Mouse (Mus musculus) cerebellum, postnatal 36 days (tissue): Measurements from ENCODE around the gene Pde4a.
"Not testable (repeated sequence)": the region's sequence is repeated elsewhere in the genome, so short reads cannot be mapped to it uniquely, and the experiment has no call there.

Experiments used
- DNase-seq, 2 experiments: peaks; one replicate each; pipeline ENCODE4 v3.0.0; 2021 to 2022; ENCODE audit warnings: mixed read lengths in 2 of 2

The Pde4a gene

DNA sequence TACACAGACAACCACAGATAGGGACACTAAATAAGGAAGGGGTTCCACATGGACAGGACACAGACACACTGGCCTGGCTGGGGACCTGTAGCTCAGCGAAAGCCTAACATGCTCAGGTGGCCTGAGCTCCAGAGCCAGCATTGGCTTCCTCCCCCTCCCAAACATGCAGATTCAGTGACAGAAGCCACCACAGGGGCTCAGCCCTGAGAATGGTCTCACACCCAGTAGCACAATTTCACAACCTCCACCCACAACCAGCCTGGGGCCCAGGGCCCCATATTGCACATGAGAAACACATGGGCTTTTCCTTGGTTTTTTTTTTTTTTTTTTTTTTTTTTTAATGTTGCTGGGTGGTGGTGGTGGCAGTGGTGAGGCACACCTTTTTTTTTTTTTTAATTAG, 80.8 kb downstream of the Pde4a start:
- DNase-seq = no peak

DNA sequence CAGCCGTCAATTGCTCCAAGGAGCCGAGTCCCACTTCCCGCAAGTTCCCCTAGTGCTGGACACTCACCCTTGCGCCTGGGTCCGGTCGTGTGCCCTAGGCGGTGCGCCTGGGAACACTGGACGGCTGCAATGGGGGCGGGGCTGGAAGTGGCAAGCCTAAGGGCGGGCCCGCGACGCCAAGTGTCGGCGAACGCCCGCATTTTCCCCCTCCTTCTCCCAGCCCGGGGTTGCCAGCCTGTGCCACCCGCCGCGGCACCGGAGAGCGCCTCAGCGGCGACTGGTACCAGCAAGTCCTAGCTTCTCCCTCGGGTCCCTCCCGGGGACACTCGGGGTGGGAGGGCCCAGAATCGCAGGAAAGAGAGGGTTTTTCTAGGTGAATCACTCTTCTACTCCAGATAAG, 82.8 kb downstream of the Pde4a start, which contains the start of gene S1pr5:
Gene S1pr5, minus strand, starts transcription at position 118 of the 400 bp plus-strand sequence.
- DNase-seq = no peak

DNA sequence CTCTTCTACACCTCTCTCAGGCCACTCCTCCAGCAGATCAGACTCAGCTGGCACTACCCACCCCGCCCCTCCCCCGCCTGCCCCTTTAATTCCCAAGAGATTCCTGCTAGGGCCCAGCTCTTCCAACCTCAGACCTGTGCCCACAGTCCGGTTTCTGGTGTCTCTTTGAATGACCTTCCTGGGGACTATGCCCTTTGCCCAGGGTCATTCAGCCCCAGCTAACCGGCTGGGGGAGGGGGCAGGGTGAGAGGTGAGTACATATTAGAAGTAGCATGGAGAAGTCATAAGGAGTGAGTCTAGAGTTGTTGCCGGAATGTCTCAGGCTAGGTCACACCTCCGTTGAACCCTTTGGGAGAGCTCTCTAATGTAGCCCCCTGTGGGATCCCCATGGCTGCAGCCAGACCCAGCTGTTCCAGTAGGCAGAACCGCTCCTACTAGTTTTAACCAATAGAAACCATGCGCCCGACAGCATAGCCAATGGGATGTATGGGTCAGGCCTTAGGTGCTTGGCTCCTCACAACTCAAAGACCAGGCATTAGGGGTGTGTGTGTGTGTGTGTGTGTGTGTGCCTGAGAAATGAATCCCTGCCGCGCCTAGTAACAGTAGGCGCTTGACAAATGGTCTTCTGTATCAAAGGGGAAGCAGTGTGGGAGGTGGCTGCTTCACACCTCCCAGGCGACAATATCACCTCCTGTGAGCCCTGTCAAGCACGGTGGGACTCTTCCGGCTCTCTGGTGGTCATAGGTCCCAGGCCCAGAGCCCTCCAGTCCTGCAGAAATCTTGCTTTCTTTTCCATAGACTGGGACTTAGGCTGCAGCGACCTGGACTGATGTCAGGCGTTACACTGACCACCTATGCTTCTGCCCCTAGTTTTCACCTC, 84.4 kb downstream of the Pde4a start:
- no peak for DNase-seq

DNA sequence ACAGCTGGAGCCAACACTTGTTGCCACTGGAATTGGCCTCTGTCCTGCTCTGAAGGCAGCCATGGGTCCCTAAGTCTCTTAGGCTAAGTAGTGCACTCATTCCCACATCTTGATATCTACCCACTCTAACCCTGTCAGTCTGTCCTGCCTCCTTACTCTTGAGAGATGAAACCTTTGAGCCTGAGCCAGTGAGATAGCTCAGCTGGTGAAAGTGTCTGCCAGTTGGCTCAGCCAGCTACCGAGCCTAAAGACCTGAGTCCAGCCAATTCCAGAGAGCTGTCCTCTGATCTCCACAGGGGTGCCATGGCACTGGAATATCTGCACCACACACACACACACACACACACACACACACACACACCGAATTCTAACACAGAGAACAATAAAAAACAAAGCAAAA, 85.0 kb downstream of the Pde4a start:
- no peak for DNase-seq

DNA sequence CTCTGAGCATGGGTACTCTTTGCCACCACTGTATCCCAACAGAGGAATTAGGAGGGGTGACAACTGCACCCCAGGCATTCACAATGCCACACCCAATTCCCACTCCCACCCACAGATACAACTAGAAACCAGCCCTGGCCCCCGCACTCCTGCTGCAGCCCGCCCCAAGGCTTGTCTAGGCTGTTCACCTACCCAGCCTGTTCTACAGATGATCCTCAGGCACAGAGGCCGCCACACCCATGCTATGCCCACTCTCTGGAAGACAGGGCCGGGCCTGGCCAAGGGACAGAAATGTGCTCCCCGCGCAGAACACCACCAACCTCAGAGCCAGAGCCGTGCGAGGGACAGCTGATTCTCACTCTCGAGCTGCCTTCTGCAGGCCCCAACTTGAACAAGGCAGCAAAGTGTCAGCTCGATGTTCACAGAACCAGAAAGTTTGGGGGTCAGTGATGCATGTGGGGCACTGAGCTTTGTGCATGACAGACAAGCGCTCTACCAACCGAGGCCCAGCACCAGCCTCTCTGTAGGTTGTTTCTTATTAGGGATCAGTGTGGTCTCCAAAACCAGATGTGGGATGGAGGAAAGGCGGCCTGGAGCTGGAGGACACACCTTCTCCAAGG, 85.7 kb downstream of the Pde4a start:
- no peak for DNase-seq

DNA sequence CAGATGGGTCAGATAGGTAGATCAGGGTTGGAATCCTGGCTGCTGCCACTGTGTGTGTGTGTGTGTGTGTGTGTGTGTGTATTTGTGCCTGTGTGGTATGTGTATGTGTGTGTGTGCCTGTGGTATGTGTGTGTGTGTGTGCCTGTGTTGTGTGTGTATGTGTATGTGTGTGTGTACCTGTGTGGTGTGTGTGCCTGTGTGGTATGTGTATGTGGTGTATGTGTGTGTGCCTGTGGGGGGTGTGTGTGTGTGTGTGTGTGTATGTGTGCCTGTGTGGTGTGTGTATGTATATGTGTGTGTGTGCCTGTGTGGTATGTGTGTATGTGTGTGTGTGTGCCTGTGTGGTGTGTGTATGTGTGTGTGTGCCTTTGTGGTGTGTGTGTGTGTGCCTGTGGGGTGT, 89.2 kb downstream of the Pde4a start:
- no peak for DNase-seq

DNA sequence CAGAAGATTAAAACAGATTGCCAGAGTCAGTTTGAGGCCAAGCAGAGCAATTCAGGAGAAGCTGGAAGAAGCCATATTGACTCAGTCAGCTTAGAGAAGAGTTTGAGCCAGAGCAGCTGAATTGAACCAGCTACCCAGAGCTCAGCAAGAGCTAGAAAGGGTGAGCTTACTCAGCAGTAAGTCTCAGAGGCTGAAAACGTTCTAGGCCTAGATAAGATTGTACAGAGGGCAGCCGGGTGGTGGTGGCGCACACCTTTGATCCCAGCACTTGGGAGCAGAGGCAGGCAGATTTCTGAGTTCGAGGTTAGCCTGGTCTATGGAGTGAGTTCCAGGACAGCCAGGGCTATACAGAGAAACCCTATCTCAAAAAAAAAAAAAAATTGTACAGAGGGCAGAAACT, 90.8 kb downstream of the Pde4a start:
- not testable (repeated sequence) for DNase-seq

DNA sequence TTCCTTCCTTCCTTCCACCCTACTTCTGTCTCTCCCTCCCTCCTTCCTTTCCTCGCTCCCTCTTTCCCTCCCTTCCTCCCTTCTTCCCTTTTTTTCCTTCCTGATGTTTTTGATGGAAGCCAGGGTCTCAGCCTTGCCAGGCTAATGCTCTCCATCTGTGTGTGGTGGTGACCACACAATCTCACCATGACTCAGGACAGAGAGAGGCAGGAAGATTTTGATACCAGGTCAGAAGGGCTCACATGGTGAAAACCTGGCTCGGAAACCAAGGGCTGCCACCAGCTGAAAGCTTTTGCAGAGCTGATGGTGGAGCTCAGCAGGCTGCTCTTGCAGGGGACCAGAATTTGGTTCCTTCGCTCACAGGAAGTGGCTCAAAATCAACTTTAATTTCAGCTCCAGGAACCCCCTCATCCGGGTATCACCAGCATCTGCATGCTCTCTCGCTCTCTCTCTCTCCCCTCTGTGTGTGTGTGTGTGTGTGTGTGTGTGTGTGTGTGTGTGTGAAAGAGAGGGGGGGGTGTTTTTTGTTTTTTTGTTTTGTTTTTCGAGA, 95.1 kb downstream of the Pde4a start:
- DNase-seq = no peak

DNA sequence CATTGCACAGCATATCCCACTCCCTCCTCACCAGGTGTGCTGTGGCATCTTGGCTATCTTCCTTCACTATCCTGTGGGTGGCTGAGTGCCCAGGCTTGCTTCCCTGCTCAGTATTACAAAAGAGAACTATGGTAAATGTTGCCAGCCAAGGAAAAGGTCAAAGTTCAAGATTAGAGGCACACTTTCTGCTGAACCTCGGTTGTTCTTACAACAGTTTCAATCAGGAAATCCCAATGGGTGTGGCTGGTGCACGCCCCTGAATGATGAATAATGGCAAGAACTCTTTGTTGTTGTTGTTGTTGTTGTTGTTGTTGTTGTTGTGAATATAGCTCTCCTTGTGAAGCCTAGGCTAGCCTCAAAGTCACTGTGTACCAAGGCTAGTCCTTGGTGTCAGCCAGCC, 96.3 kb downstream of the Pde4a start:
- DNase-seq = no peak
